Mouse (Mus musculus) erythroblast, embryonic 14.5 days (primary cell): Measurements from ENCODE around the gene Ccsap. TPM values are rescaled to one million over a fixed set of nuclear protein-coding genes. Genes with fewer than 3 reads are reported as not detected.

Experiments
- H3K27me3 ChIP-seq: 2 replicates; pipeline ENCODE4 v1.6.1; 2012; ENCODE audit warnings: inconsistent platforms; ENCODE audit not compliant: control insufficient read depth
- H3K36me3 ChIP-seq: 2 replicates; pipeline ENCODE4 v1.6.1; 2012; ENCODE audit warnings: mild to moderate bottlenecking, inconsistent platforms; ENCODE audit not compliant: control insufficient read depth
- H3K4me1 ChIP-seq: 2 replicates; pipeline ENCODE4 v1.6.1; 2012; ENCODE audit warnings: inconsistent platforms; ENCODE audit not compliant: control insufficient read depth
- H3K4me3 ChIP-seq: replicated peaks from 2 replicates; pipeline ENCODE3; 2012; ENCODE audit warnings: moderate library complexity, mild to moderate bottlenecking, inconsistent platforms
- H3K9me3 ChIP-seq: 2 replicates; pipeline ENCODE4 v1.6.1; 2012; ENCODE audit warnings: low read length, inconsistent platforms, mixed read lengths; ENCODE audit not compliant: control insufficient read depth
- GATA1 ChIP-seq: IDR thresholded peaks from 2 replicates; pipeline ENCODE4 v1.6.1; 2012; ENCODE audit warnings: low read length, inconsistent platforms, mixed read lengths
- TAL1 ChIP-seq: IDR thresholded peaks from 3 replicates; pipeline ENCODE4 v1.6.1; 2012; ENCODE audit warnings: low read length, inconsistent platforms, mixed read lengths
- polyA plus RNA-seq: library from polyadenylated mRNA; stranded (reverse); fragments of >175 nt; gene quantifications from 2 replicates; pipeline ENCODE4 v1.2.3, GENCODE M21; 2012

The Ccsap gene
- polyA plus RNA-seq, 1 experiment, result 0.98 TPM

GRCm38 (mm10) chr8:123860386-123860785 lies 377 bp upstream of the Ccsap start:
- peaks cover 56% of the 10 kb centered on the region for H3K27me3 ChIP-seq
- H3K4me3 ChIP-seq, result peak overlapping the region; percentile 68

DNA sequence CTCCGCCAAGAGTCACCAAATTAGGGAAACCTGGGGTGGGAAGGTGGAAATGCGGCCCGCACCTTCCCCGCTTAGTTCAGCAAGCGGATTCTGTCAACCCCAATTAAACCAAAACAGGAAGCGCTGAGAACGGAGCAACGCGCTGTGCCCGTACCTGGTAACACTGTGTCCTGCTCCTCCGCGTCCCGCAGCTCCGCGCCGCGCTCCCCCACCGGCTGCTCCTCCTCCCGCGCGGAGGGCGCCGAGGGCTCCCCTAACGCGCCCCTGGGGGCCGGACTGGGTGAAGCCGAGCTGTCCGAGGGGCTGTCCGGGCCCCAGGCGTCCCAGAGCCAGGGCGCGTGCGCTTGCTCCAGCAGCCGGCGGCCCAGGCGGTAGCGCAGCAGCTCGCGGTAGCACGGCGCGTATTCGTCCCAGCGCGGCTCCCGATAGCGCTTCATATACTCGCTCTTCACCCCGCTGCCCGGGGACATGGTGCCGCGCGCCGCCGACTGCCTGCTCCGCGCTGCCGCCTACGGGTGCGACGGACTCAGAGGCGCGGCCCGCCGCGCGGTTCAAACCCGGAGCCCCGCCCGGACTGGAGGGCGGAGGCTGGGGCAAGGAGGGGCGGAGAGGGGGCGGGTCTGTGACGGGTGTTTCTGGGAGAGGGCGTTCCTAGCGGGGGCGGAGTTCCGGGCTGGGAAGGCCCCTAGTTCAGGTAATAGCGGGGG lies 915 bp downstream of the Ccsap start:
- H3K9me3 ChIP-seq, result peaks cover 2% of the 10 kb centered on the region; the same call in 1 of the 2 replicates
- H3K4me3 ChIP-seq, result peak overlapping the region; percentile 68
- TF ChIP-seq GATA1 (no peak), TAL1 (no peak)
- H3K27me3 ChIP-seq, result peaks cover 46% of the 10 kb centered on the region
- peaks cover 34% of the 10 kb centered on the region for H3K4me1 ChIP-seq
- peaks cover 12% of the 10 kb centered on the region for H3K36me3 ChIP-seq

More at GRCm38 (mm10) chr8:123860386-123860785, 377 bp upstream of the Ccsap start:
- Histone ChIP-seq H3K9me3 (no peaks in the 10 kb centered on the region), H3K4me1 (peaks cover 30% of the 10 kb centered on the region), H3K36me3 (peaks cover 9% of the 10 kb centered on the region)
- no peak for TF ChIP-seq GATA1
- no peak for TF ChIP-seq TAL1

- Histone ChIP-seq H3K9me3 (peaks cover 2% of the 10 kb centered on the region; the same call in 1 of the 2 replicates), H3K36me3 (peaks cover 12% of the 10 kb centered on the region), H3K4me3 (peak overlapping the region; percentile 68), H3K4me1 (peaks cover 34% of the 10 kb centered on the region), H3K27me3 (peaks cover 41% of the 10 kb centered on the region)
- TF ChIP-seq TAL1, result no peak
- no peak for TF ChIP-seq GATA1
Observed at GRCm38 (mm10) chr8:123858574-123858940, 1.5 kb downstream of the Ccsap start.

- Histone ChIP-seq H3K36me3 (peaks cover 17% of the 10 kb centered on the region), H3K4me3 (peak overlapping the region; percentile 68), H3K27me3 (peaks cover 29% of the 10 kb centered on the region), H3K9me3 (peaks cover 2% of the 10 kb centered on the region; the same call in 1 of the 2 replicates), H3K4me1 (peaks cover 34% of the 10 kb centered on the region)
- no peak for TF ChIP-seq GATA1
Observed at GRCm38 (mm10) chr8:123857361-123857760, 2.6 kb downstream of the Ccsap start.

DNA sequence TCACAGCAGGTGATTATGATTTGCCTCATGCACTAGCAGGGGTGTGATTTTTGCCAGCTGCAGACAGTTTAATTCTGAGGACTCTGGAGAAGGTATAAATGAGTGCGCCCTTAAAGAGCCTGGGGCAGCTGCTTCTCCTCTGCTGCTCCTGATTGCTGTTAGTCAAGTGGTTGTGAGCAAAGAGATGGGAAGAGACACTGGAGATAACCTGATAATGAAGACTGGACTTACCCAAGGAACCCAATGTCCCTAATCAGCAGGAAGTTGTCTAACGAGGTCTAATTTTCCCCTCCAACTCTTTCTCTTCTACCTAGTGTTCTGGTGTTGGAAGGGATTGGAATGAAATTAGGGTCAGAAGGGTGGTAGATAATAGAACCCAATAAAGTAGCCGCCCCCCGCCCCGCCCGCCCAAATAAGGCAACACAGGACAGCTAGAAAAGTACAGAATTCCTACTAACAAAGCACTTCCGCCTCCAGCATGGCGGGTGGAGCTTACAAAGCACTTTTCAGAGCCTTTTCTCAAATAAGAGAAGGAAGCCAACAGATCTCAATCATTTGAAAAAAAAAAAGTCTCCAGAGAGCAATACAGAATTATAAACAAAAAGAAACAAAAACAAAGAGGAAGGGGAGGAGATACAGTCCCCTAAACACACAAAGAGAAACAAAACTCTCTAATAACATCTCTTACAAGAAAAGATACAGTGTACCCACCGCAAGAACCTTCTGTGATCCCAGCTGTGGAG lies 5.1 kb downstream of the Ccsap start:
- peaks cover 2% of the 10 kb centered on the region; the same call in 1 of the 2 replicates for H3K9me3 ChIP-seq
- H3K27me3 ChIP-seq, result peaks cover 5% of the 10 kb centered on the region
- H3K36me3 ChIP-seq, result peaks cover 17% of the 10 kb centered on the region
- H3K4me3 ChIP-seq, result no peak overlapping the region
- TF ChIP-seq TAL1, result no peak
- TF ChIP-seq GATA1, result no peak
- H3K4me1 ChIP-seq, result peaks cover 38% of the 10 kb centered on the region

- TF ChIP-seq GATA1 (no peak), TAL1 (no peak)
- H3K27me3 ChIP-seq, result no peaks in the 10 kb centered on the region
- H3K4me3 ChIP-seq, result no peak overlapping the region
- peaks cover 35% of the 10 kb centered on the region for H3K4me1 ChIP-seq
- peaks cover 17% of the 10 kb centered on the region for H3K36me3 ChIP-seq
- peaks cover 2% of the 10 kb centered on the region; the same call in 1 of the 2 replicates for H3K9me3 ChIP-seq
Observed at GRCm38 (mm10) chr8:123854252-123854651, 5.8 kb downstream of the Ccsap start.

GRCm38 (mm10) chr8:123851590-123851989 lies 8.4 kb downstream of the Ccsap start:
- Histone ChIP-seq H3K4me3 (no peak overlapping the region), H3K4me1 (peaks cover 23% of the 10 kb centered on the region), H3K36me3 (peaks cover 16% of the 10 kb centered on the region), H3K27me3 (no peaks in the 10 kb centered on the region), H3K9me3 (peaks cover 2% of the 10 kb centered on the region; the same call in 1 of the 2 replicates)
- TF ChIP-seq GATA1 (no peak), TAL1 (no peak)

GRCm38 (mm10) chr8:123849352-123849751 lies 10.7 kb downstream of the Ccsap start:
- Histone ChIP-seq H3K9me3 (no peaks in the 10 kb centered on the region), H3K36me3 (peaks cover 20% of the 10 kb centered on the region), H3K4me1 (peaks cover 15% of the 10 kb centered on the region), H3K27me3 (no peaks in the 10 kb centered on the region), H3K4me3 (no peak overlapping the region)
- TF ChIP-seq GATA1, result no peak

- Histone ChIP-seq H3K9me3 (no peaks in the 10 kb centered on the region), H3K36me3 (peaks cover 29% of the 10 kb centered on the region), H3K4me3 (no peak overlapping the region), H3K27me3 (no peaks in the 10 kb centered on the region), H3K4me1 (peaks cover 15% of the 10 kb centered on the region)
- TF ChIP-seq GATA1 (no peak), TAL1 (no peak)
Observed at GRCm38 (mm10) chr8:123847546-123847945, 12.5 kb downstream of the Ccsap start.
